Comparison of ENCODE assay signal across 26 mouse cellular contexts in genomic region chr6:17248241-17248640, GRCm38 (mm10). TPM values are rescaled to one million over a fixed set of nuclear protein-coding genes. Genes with fewer than 3 reads are reported as not detected.
DNase-seq lines count a peak whose midpoint lies in the region; ATAC-seq and TF ChIP-seq lines count a peak whose summit lies in the region.
"Had no signal": no experiment of that assay in that cellular context is flagged by ENCODE, and none has a peak within 500 bp of the region (broad histone marks: within the 10 kb centered on the region; RNA-seq: fewer than 3 reads in every experiment).

No protein-coding gene starts in this region.

- H3K4me1 ChIP-seq in midbrain, embryonic 12.5 days = no peaks in the 10 kb centered on the region
- H3K4me1 ChIP-seq in midbrain, embryonic 10.5 days = no peaks in the 10 kb centered on the region
- H3K4me1 ChIP-seq in forebrain, embryonic 13.5 days = peaks cover 13% of the 10 kb centered on the region
- H3K4me1 ChIP-seq: heart, embryonic 10.5 days; liver, embryonic 12.5 days; stomach, embryonic 15.5 days had no signal

- no peak overlapping the region for H3K4me2 ChIP-seq in midbrain, embryonic 12.5 days (replicated peaks)
- H3K4me2 ChIP-seq in forebrain, embryonic 13.5 days = no peak overlapping the region
- H3K4me2 ChIP-seq: limb, embryonic 12.5 days; liver, embryonic 12.5 days; stomach, embryonic 15.5 days had no signal

- no peak for TF ChIP-seq CTCF in brain, embryonic 14.5 days (IDR thresholded peaks at IDR 0.05; ENCODE audit: borderline replicate concordance, extremely low read depth, insufficient read depth, insufficient read length)

- H3K9ac ChIP-seq in midbrain, embryonic 12.5 days (replicated peaks) = no peak overlapping the region
- H3K9ac ChIP-seq in forebrain, embryonic 13.5 days = no peak overlapping the region
- H3K9ac ChIP-seq: limb, embryonic 12.5 days; liver, embryonic 12.5 days; stomach, embryonic 15.5 days had no signal

- H3K4me3 ChIP-seq in midbrain, embryonic 12.5 days = no peak overlapping the region
- no peak overlapping the region for H3K4me3 ChIP-seq in midbrain, embryonic 10.5 days
- no peak overlapping the region for H3K4me3 ChIP-seq in forebrain, embryonic 13.5 days
- H3K4me3 ChIP-seq: heart, embryonic 10.5 days; layer of hippocampus, adult 2 months; limb, embryonic 12.5 days; liver, embryonic 12.5 days; stomach, embryonic 15.5 days had no signal

- no CpG with 5 or more reads among the region's 1 CpGs for WGBS in midbrain, embryonic 12.5 days
- 94% methylated on average over 1 of the region's 1 CpGs for WGBS in midbrain, embryonic 10.5 days
- WGBS in forebrain, embryonic 13.5 days = 14% methylated on average over 1 of the region's 1 CpGs

- 0 out of 2 replicates have a peak, but pooled peaks have one; percentile 23 for ATAC-seq in midbrain, embryonic 12.5 days (ENCODE audit: low FRiP score, low read depth)
- peak; percentile 95 for ATAC-seq in forebrain, embryonic 13.5 days
- ATAC-seq: intestine, postnatal 0 days; liver, embryonic 12.5 days had no signal

- H3K36me3 ChIP-seq in midbrain, embryonic 12.5 days = no peaks in the 10 kb centered on the region
- H3K36me3 ChIP-seq in midbrain, embryonic 10.5 days = no peaks in the 10 kb centered on the region
- no peaks in the 10 kb centered on the region for H3K36me3 ChIP-seq in forebrain, embryonic 13.5 days (ENCODE audit: poor library complexity, severe bottlenecking)
- H3K36me3 ChIP-seq: G1E; heart, embryonic 10.5 days; limb, embryonic 12.5 days; liver, embryonic 12.5 days; stomach, embryonic 15.5 days had no signal

- TF ChIP-seq POLR2A in brain, embryonic 14.5 days (IDR thresholded peaks at IDR 0.05; ENCODE audit: borderline replicate concordance, extremely low read depth, insufficient read depth, insufficient read length, poor library complexity, severe bottlenecking) = no peak

- H3K27me3 ChIP-seq in midbrain, embryonic 12.5 days = no peaks in the 10 kb centered on the region
- H3K27me3 ChIP-seq in midbrain, embryonic 10.5 days (ENCODE audit: low read depth, poor library complexity, severe bottlenecking) = no peaks in the 10 kb centered on the region
- no peaks in the 10 kb centered on the region for H3K27me3 ChIP-seq in forebrain, embryonic 13.5 days
- H3K27me3 ChIP-seq: CH12.LX; limb, embryonic 12.5 days; liver, embryonic 12.5 days; stomach, embryonic 15.5 days had no signal

- no peak for DNase-seq in midbrain, embryonic 10.5 days (ENCODE audit: low spot score)
- DNase-seq in brain, embryonic 14.5 days (ENCODE audit: low read depth) = peak; percentile 92
- peak; percentile 8 for DNase-seq in retina, embryonic 14.5 days (ENCODE audit: low spot score)
- DNase-seq in embryo, embryonic 10 days (ENCODE audit: low spot score) = no peak
- DNase-seq in adrenal gland, adult 2 months = no peak
- DNase-seq: adrenal gland, postnatal 10 days; B cell, adult 2 months; cerebellum, adult 9-10 months; heart, postnatal 4 days; kidney, postnatal 25 days; lung, adult 18-20 months; lung, postnatal 14 days; thymus, postnatal 25 days had no signal

- no peaks in the 10 kb centered on the region for H3K9me3 ChIP-seq in midbrain, embryonic 12.5 days
- no peaks in the 10 kb centered on the region for H3K9me3 ChIP-seq in midbrain, embryonic 10.5 days (replicated peaks)
- no peaks in the 10 kb centered on the region for H3K9me3 ChIP-seq in forebrain, embryonic 13.5 days (replicated peaks)
- H3K9me3 ChIP-seq: G1E; heart, embryonic 10.5 days; limb, embryonic 12.5 days; liver, embryonic 12.5 days; stomach, embryonic 15.5 days had no signal

- H3K27ac ChIP-seq in midbrain, embryonic 12.5 days (replicated peaks) = no peak overlapping the region
- H3K27ac ChIP-seq in midbrain, embryonic 10.5 days (replicated peaks) = no peak overlapping the region
- no peak overlapping the region for H3K27ac ChIP-seq in forebrain, embryonic 13.5 days
- H3K27ac ChIP-seq: heart, embryonic 10.5 days; layer of hippocampus, adult 2 months; limb, embryonic 12.5 days; liver, embryonic 12.5 days; stomach, embryonic 15.5 days had no signal

RNA-seq across cellular contexts. Expression of gene Cav2, which starts 32.7 kb away (rescaled TPM):
- 5.8 and 6.0 TPM in 2 replicates for polyA plus RNA-seq in midbrain, embryonic 12.5 days (2016; fragmentation: Nextera tagmentation; extraction: Ambion mirVana)
- 5.0 and 5.4 TPM in 2 replicates for polyA plus RNA-seq in midbrain, embryonic 10.5 days (2016; fragmentation: Nextera tagmentation; extraction: Ambion mirVana)
- polyA plus RNA-seq in brain, embryonic 14.5 days (2012; rRNA removed) = 5.8 and 6.0 TPM in 2 replicates
- polyA plus RNA-seq in forebrain, embryonic 13.5 days (2015; fragmentation: Nextera tagmentation; extraction: Ambion mirVana) = 7.8 and 8.1 TPM in 2 replicates
- 10 to 100 TPM; 36.8 to 46.4 TPM for total RNA-seq in adrenal gland, adult 2 months (2021)
- 36.4 and 42.9 TPM in 2 replicates for polyA plus RNA-seq in adrenal gland, adult 2 months (2012; rRNA removed)
- polyA plus RNA-seq: G1E had no signal

RNA-seq across cellular contexts. Expression of gene Cav1, which starts 57.9 kb away (rescaled TPM):
- polyA plus RNA-seq in midbrain, embryonic 12.5 days (2016; fragmentation: Nextera tagmentation; extraction: Ambion mirVana) = 10.1 and 11.3 TPM in 2 replicates
- 6.4 and 8.6 TPM in 2 replicates for polyA plus RNA-seq in midbrain, embryonic 10.5 days (2016; fragmentation: Nextera tagmentation; extraction: Ambion mirVana)
- polyA plus RNA-seq in brain, embryonic 14.5 days (2012; rRNA removed) = 17.6 and 25.1 TPM in 2 replicates
- polyA plus RNA-seq in forebrain, embryonic 13.5 days (2015; fragmentation: Nextera tagmentation; extraction: Ambion mirVana) = 21.6 and 23.7 TPM in 2 replicates
- total RNA-seq in adrenal gland, adult 2 months (2021) = 100 to 1,000 TPM; 191 to 251 TPM
- polyA plus RNA-seq in adrenal gland, adult 2 months (2012; rRNA removed) = 251 and 318 TPM in 2 replicates
- total RNA-seq: CH12.LX; common myeloid progenitor, adult 5-6 weeks; G1E; granulocyte monocyte progenitor cell, adult 5-6 weeks; megakaryocyte, adult 5-6 weeks had no signal
- polyA plus RNA-seq: G1E had no signal

Comparison
In these comparisons a context has a peak if more than half of its experiments do, and no peak if none do; other contexts are left out.
1. DNase-seq: peak in brain, embryonic 14.5 days (single experiment) and retina, embryonic 14.5 days (single experiment); none in midbrain, embryonic 10.5 days (single experiment), embryo, embryonic 10 days (single experiment) and adrenal gland, adult 2 months (single experiment).